Mouse (Mus musculus): ENCODE measurements at regions not wholly inside any gene's neighbourhood (a gene's known extent, or its start where the extent isn't known, plus 50 kb on each side); places are given as distances from the start of the nearest gene placed in this dataset.

- no peak for TF ChIP-seq CTCF (IDR thresholded peaks at IDR 0.05; ENCODE audit: low read depth, low read length)
- no peak for TF ChIP-seq GATA1 (IDR thresholded peaks at IDR 0.05; ENCODE audit: borderline replicate concordance, low read length)
- TF ChIP-seq POLR2AphosphoS5 (IDR thresholded peaks at IDR 0.05; ENCODE audit: insufficient replicate concordance, low read depth, low read length): no peak
- no peak for TF ChIP-seq TAL1 (conservative IDR thresholded peaks at IDR 0.05; ENCODE audit: low read depth, low read length)
Measured at GRCm38 (mm10) chr13:25754515-25755105, 484.3 kb upstream of the Nrsn1 start.

All from G1E (cell line).